Mouse (Mus musculus) forebrain, embryonic 13.5 days (tissue): ENCODE results near the gene Hand2. TPM values are rescaled to one million over a fixed set of nuclear protein-coding genes. Genes with fewer than 3 reads are reported as not detected.
A peak's percentile ranks its signal among the peaks of the same experiment; 100 is the strongest.

Source experiments
- ATAC-seq: fragments of 200-750 bp; cut with Nextera tagmentation; 2 replicates; pipeline ENCODE4 v1.8.0; 2017
- H3K27ac ChIP-seq: fragments of 300-500 bp; sonication (generic); 2 replicates; pipeline ENCODE4 v1.5.1; 2015; ENCODE audit warnings: inconsistent platforms, mild to moderate bottlenecking, moderate library complexity
- H3K27me3 ChIP-seq: fragments of 300-500 bp; sonication (generic); 2 replicates; pipeline ENCODE4 v1.6.1; 2015; ENCODE audit warnings: mild to moderate bottlenecking, inconsistent platforms
- H3K36me3 ChIP-seq: fragments of 300-500 bp; sonication (generic); 2 replicates; pipeline ENCODE4 v1.6.1; 2015; ENCODE audit warnings: mild to moderate bottlenecking, inconsistent platforms; ENCODE audit not compliant: poor library complexity, severe bottlenecking
- H3K4me1 ChIP-seq: fragments of 300-500 bp; sonication (generic); 2 replicates; pipeline ENCODE4 v1.6.1; 2015; ENCODE audit warnings: inconsistent platforms
- H3K4me2 ChIP-seq: fragments of 300-500 bp; sonication (generic); 2 replicates; pipeline ENCODE4 v1.6.1; 2015; ENCODE audit warnings: inconsistent platforms, mild to moderate bottlenecking, moderate library complexity
- H3K4me3 ChIP-seq: fragments of 300-500 bp; sonication (generic); 2 replicates; pipeline ENCODE4 v1.5.1; 2015; ENCODE audit warnings: mild to moderate bottlenecking, inconsistent platforms
- H3K9ac ChIP-seq: fragments of 300-500 bp; sonication (generic); 2 replicates; pipeline ENCODE4 v1.6.1; 2015; ENCODE audit warnings: mild to moderate bottlenecking, inconsistent platforms
- H3K9me3 ChIP-seq: fragments of 300-500 bp; sonication (generic); replicated peaks from 2 replicates; pipeline ENCODE4 v1.6.1; 2016; ENCODE audit warnings: inconsistent platforms
- WGBS: fragments of 180-500 bp; shearing (Covaris S2); methylation state at CpG from one replicate; pipeline ENCODE4 v1.1.7; 2015; 5-methylcytosine and 5-hydroxymethylcytosine counted together
- polyA plus RNA-seq: library from polyadenylated mRNA; unstranded; fragments of >200 nt; fragmentation: Nextera tagmentation; extraction: Ambion mirVana; gene quantifications from 2 replicates; pipeline ENCODE4 v1.2.1, GENCODE M21; 2015

Gene Hand2
- polyA plus RNA-seq, 1 experiment from 2014 or later, result not detected

- no peaks in the 10 kb centered on the region for H3K36me3 ChIP-seq
- H3K27ac ChIP-seq, result no peak overlapping the region
- WGBS, result 1% methylated on average over 5 of the region's 5 CpGs
- no peak overlapping the region for H3K4me3 ChIP-seq
- no peaks in the 10 kb centered on the region for H3K9me3 ChIP-seq
- peaks cover 18% of the 10 kb centered on the region for H3K4me1 ChIP-seq
- no peak for ATAC-seq
- H3K27me3 ChIP-seq, result peaks cover 98% of the 10 kb centered on the region
- H3K9ac ChIP-seq, result no peak overlapping the region
- no peak overlapping the region for H3K4me2 ChIP-seq
These were observed 2.8 kb upstream of the Hand2 start for GRCm38 (mm10) chr8:57317890-57318480.

- H3K9ac ChIP-seq, result no peak overlapping the region
These were observed 1.4 kb upstream of the Hand2 start for GRCm38 (mm10) chr8:57319092-57319980.

GRCm38 (mm10) chr8:57319981-57320585, 700 bp upstream of the Hand2 start:
- H3K27ac ChIP-seq, result no peak overlapping the region
- no peak overlapping the region for H3K4me3 ChIP-seq
- peaks cover 18% of the 10 kb centered on the region for H3K4me1 ChIP-seq
- H3K4me2 ChIP-seq, result no peak overlapping the region
- H3K9ac ChIP-seq, result no peak overlapping the region
- H3K9me3 ChIP-seq, result no peaks in the 10 kb centered on the region
- WGBS, result 1% methylated on average over 22 of the region's 22 CpGs
- no peaks in the 10 kb centered on the region for H3K36me3 ChIP-seq
- ATAC-seq, result no peak
- peaks cover 98% of the 10 kb centered on the region for H3K27me3 ChIP-seq

More at GRCm38 (mm10) chr8:57319092-57319980, 1.4 kb upstream of the Hand2 start:
- H3K27me3 ChIP-seq, result peaks cover 99% of the 10 kb centered on the region
- ATAC-seq, result no peak
- no peak overlapping the region for H3K27ac ChIP-seq
- WGBS, result 1% methylated on average over 17 of the region's 17 CpGs
- H3K36me3 ChIP-seq, result no peaks in the 10 kb centered on the region
- H3K4me3 ChIP-seq, result no peak overlapping the region
- H3K4me2 ChIP-seq, result no peak overlapping the region
- H3K9me3 ChIP-seq, result no peaks in the 10 kb centered on the region
- peaks cover 18% of the 10 kb centered on the region for H3K4me1 ChIP-seq

GRCm38 (mm10) chr8:57321898-57322895, 1.4 kb downstream of the Hand2 start:
- H3K9me3 ChIP-seq, result no peaks in the 10 kb centered on the region
- peak; percentile 66 for ATAC-seq
- under 1% methylated on average over 63 of the region's 64 CpGs for WGBS
- peak overlapping the region; percentile 38 for H3K4me3 ChIP-seq
- H3K36me3 ChIP-seq, result no peaks in the 10 kb centered on the region
- H3K4me2 ChIP-seq, result peak overlapping the region; percentile 61
- H3K27ac ChIP-seq, result no peak overlapping the region
- peaks cover 18% of the 10 kb centered on the region for H3K4me1 ChIP-seq
- no peak overlapping the region for H3K9ac ChIP-seq
- H3K27me3 ChIP-seq, result peaks cover 98% of the 10 kb centered on the region

GRCm38 (mm10) chr8:57322961-57323941, 2.5 kb downstream of the Hand2 start:
- H3K4me3 ChIP-seq, result no peak overlapping the region
- under 1% methylated on average over 31 of the region's 31 CpGs for WGBS
- peaks cover 98% of the 10 kb centered on the region for H3K27me3 ChIP-seq
- H3K27ac ChIP-seq, result no peak overlapping the region
- H3K36me3 ChIP-seq, result no peaks in the 10 kb centered on the region
- H3K9ac ChIP-seq, result no peak overlapping the region
- H3K4me2 ChIP-seq, result no peak overlapping the region
- no peak for ATAC-seq
- no peaks in the 10 kb centered on the region for H3K9me3 ChIP-seq
- peaks cover 19% of the 10 kb centered on the region for H3K4me1 ChIP-seq

- Histone ChIP-seq H3K36me3 (no peaks in the 10 kb centered on the region), H3K9ac (no peak overlapping the region)
- under 1% methylated on average over 12 of the region's 12 CpGs for WGBS
These were observed 3.3 kb downstream of the Hand2 start for GRCm38 (mm10) chr8:57324091-57324490.

GRCm38 (mm10) chr8:57324671-57325070, 3.9 kb downstream of the Hand2 start:
- no peak overlapping the region for H3K27ac ChIP-seq
- H3K4me2 ChIP-seq, result no peak overlapping the region
- ATAC-seq, result no peak
- no peaks in the 10 kb centered on the region for H3K36me3 ChIP-seq
- no peak overlapping the region for H3K4me3 ChIP-seq
- no peaks in the 10 kb centered on the region for H3K9me3 ChIP-seq
- H3K27me3 ChIP-seq, result peaks cover 98% of the 10 kb centered on the region
- H3K4me1 ChIP-seq, result peaks cover 26% of the 10 kb centered on the region
- WGBS, result under 1% methylated on average over 5 of the region's 5 CpGs
- H3K9ac ChIP-seq, result no peak overlapping the region

More at GRCm38 (mm10) chr8:57324091-57324490, 3.3 kb downstream of the Hand2 start:
- H3K4me1 ChIP-seq, result peaks cover 26% of the 10 kb centered on the region
- no peak overlapping the region for H3K27ac ChIP-seq
- H3K4me3 ChIP-seq, result no peak overlapping the region
- H3K4me2 ChIP-seq, result no peak overlapping the region
- no peaks in the 10 kb centered on the region for H3K9me3 ChIP-seq
- ATAC-seq, result no peak
- peaks cover 98% of the 10 kb centered on the region for H3K27me3 ChIP-seq

GRCm38 (mm10) chr8:57325111-57325891, 4.5 kb downstream of the Hand2 start:
- no peaks in the 10 kb centered on the region for H3K36me3 ChIP-seq
- H3K9me3 ChIP-seq, result no peaks in the 10 kb centered on the region
- H3K4me1 ChIP-seq, result peaks cover 26% of the 10 kb centered on the region
- H3K4me2 ChIP-seq, result no peak overlapping the region
- H3K27ac ChIP-seq, result no peak overlapping the region
- no peak overlapping the region for H3K4me3 ChIP-seq
- H3K9ac ChIP-seq, result no peak overlapping the region
- ATAC-seq, result no peak
- H3K27me3 ChIP-seq, result peaks cover 98% of the 10 kb centered on the region
- WGBS, result under 1% methylated on average over 21 of the region's 21 CpGs

GRCm38 (mm10) chr8:57326091-57327065, 5.6 kb downstream of the Hand2 start:
- peaks cover 17% of the 10 kb centered on the region for H3K4me1 ChIP-seq
- H3K9me3 ChIP-seq, result no peaks in the 10 kb centered on the region
- no peak overlapping the region for H3K4me3 ChIP-seq
- peaks cover 98% of the 10 kb centered on the region for H3K27me3 ChIP-seq
- H3K9ac ChIP-seq, result no peak overlapping the region
- WGBS, result 1% methylated on average over 27 of the region's 27 CpGs
- no peak overlapping the region for H3K27ac ChIP-seq
- no peak overlapping the region for H3K4me2 ChIP-seq
- ATAC-seq, result no peak
- no peaks in the 10 kb centered on the region for H3K36me3 ChIP-seq
